Mouse (Mus musculus): Measurements from ENCODE around the gene Tas1r1. TPM values are rescaled to one million over a fixed set of nuclear protein-coding genes. Genes with fewer than 3 reads are reported as not detected.

Tas1r1 gene
- polyA plus RNA-seq, 1 experiment from 2014 or later: 0.77 TPM

GRCm38 (mm10) chr4:152068166-152068724 is 29.9 kb upstream of the Tas1r1 start:
- Histone ChIP-seq H3K4me3 (ENCODE audit: low read length) (no peak overlapping the region), H3K4me1 (ENCODE audit: control insufficient read depth, insufficient read depth, low read length) (no peaks in the 10 kb centered on the region), H3K27ac (ENCODE audit: low read depth, low read length) (no peak overlapping the region), H3K36me3 (ENCODE audit: control insufficient read depth, insufficient read depth, low read length) (no peaks in the 10 kb centered on the region), H3K4me2 (replicated peaks; ENCODE audit: low read depth, low read length) (no peak overlapping the region), H3K27me3 (ENCODE audit: control insufficient read depth, insufficient read depth, low read length) (no peaks in the 10 kb centered on the region), H3K9me3 (ENCODE audit: control insufficient read depth, low read length) (no peaks in the 10 kb centered on the region), H3K9ac (ENCODE audit: low read depth, low read length) (no peak overlapping the region)
- ATAC-seq (ENCODE audit: low FRiP score, low TSS enrichment): no peak
- WGBS: 84% methylated on average over 6 of the region's 6 CpGs

- ATAC-seq (ENCODE audit: low FRiP score, low TSS enrichment): no peak
- Histone ChIP-seq H3K4me2 (replicated peaks; ENCODE audit: low read depth, low read length) (no peak overlapping the region), H3K27ac (ENCODE audit: low read depth, low read length) (no peak overlapping the region)
Measured at GRCm38 (mm10) chr4:152067280-152067679, 28.9 kb upstream of the Tas1r1 start.

DNA sequence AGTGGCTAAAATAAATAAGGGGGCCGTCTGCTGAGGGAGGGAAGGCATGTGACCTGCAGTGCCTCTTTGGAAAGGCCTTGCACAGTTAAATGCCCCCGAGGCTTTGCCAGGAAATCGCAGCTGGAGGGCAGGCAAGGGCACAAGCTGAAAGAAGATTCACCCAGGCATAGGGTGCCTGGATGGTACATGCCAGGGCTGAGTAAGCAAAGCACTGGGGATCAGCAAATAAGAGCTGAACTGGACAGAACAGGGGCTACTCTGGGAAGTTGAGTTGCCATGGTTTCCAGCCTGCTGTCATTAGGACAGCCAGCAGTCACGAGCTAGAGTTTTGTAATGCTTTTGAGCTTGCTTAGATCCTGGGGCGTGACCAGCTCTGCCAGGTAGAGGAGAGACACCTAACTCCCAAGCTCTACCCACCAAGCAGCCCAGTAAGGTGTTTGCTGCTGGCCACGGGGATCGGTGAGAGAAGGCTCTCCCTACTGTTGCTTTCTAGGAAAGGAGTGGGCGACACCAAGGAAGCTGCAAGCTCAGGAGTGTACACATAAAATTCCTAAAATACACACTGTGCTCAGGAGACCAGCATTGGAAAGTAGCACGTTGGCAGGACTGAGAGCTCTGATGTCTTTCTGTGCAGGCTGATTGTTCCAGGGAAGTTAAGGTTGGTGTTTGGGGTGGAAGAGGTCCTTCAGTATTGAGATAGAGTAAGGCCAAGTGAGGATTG is 24.2 kb upstream of the Tas1r1 start:
- Histone ChIP-seq H3K4me1 (ENCODE audit: control insufficient read depth, insufficient read depth, low read length) (no peaks in the 10 kb centered on the region), H3K9me3 (ENCODE audit: control insufficient read depth, low read length) (no peaks in the 10 kb centered on the region), H3K4me3 (ENCODE audit: low read length) (no peak overlapping the region), H3K36me3 (ENCODE audit: control insufficient read depth, insufficient read depth, low read length) (peaks cover 35% of the 10 kb centered on the region), H3K27me3 (ENCODE audit: control insufficient read depth, insufficient read depth, low read length) (no peaks in the 10 kb centered on the region), H3K9ac (ENCODE audit: low read depth, low read length) (no peak overlapping the region), H3K4me2 (replicated peaks; ENCODE audit: low read depth, low read length) (no peak overlapping the region), H3K27ac (ENCODE audit: low read depth, low read length) (no peak overlapping the region)
- no peak for ATAC-seq (ENCODE audit: low FRiP score, low TSS enrichment)
- WGBS: 67% methylated on average over 9 of the region's 9 CpGs

More at GRCm38 (mm10) chr4:152067280-152067679, 28.9 kb upstream of the Tas1r1 start:
- Histone ChIP-seq H3K4me1 (ENCODE audit: control insufficient read depth, insufficient read depth, low read length) (no peaks in the 10 kb centered on the region), H3K9ac (ENCODE audit: low read depth, low read length) (no peak overlapping the region), H3K27me3 (ENCODE audit: control insufficient read depth, insufficient read depth, low read length) (no peaks in the 10 kb centered on the region), H3K4me3 (ENCODE audit: low read length) (no peak overlapping the region), H3K9me3 (ENCODE audit: control insufficient read depth, low read length) (no peaks in the 10 kb centered on the region), H3K36me3 (ENCODE audit: control insufficient read depth, insufficient read depth, low read length) (no peaks in the 10 kb centered on the region)

DNA sequence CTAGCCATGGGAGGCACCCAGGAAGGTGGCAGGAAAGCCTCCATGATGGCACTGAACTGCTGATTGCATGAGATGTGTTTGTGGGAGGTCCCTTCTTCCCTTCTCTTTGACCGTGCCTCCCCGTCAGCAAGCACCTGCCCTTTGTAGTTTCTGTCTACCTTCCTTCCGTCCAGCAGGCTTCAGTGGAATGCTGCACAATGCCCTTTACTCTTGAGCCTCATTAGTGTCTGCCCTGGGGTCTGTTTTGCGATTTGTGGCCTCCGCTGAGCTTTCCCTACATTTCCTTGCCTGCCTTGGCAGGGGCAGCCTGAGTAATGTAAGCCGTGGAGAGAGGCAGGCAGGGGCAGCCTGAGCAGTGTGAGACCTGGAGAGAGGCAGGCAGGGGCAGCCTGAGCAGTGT is 6.2 kb upstream of the Tas1r1 start:
- H3K9me3 ChIP-seq (ENCODE audit: control insufficient read depth, low read length): no peaks in the 10 kb centered on the region
- no peak for ATAC-seq (ENCODE audit: low FRiP score, low TSS enrichment)
- peaks cover 80% of the 10 kb centered on the region for H3K36me3 ChIP-seq (ENCODE audit: control insufficient read depth, insufficient read depth, low read length)
- H3K4me2 ChIP-seq (replicated peaks; ENCODE audit: low read depth, low read length): no peak overlapping the region
- no peak overlapping the region for H3K27ac ChIP-seq (ENCODE audit: low read depth, low read length)
- no peaks in the 10 kb centered on the region for H3K27me3 ChIP-seq (ENCODE audit: control insufficient read depth, insufficient read depth, low read length)
- H3K4me3 ChIP-seq (ENCODE audit: low read length): no peak overlapping the region
- H3K4me1 ChIP-seq (ENCODE audit: control insufficient read depth, insufficient read depth, low read length): peaks cover 14% of the 10 kb centered on the region
- H3K9ac ChIP-seq (ENCODE audit: low read depth, low read length): no peak overlapping the region
- WGBS: 61% methylated on average over 6 of the region's 6 CpGs

- no peak for ATAC-seq (ENCODE audit: low FRiP score, low TSS enrichment)
- Histone ChIP-seq H3K4me1 (ENCODE audit: control insufficient read depth, insufficient read depth, low read length) (peaks cover 14% of the 10 kb centered on the region), H3K27ac (ENCODE audit: low read depth, low read length) (no peak overlapping the region), H3K27me3 (ENCODE audit: control insufficient read depth, insufficient read depth, low read length) (no peaks in the 10 kb centered on the region), H3K4me3 (ENCODE audit: low read length) (no peak overlapping the region), H3K4me2 (replicated peaks; ENCODE audit: low read depth, low read length) (no peak overlapping the region), H3K9ac (ENCODE audit: low read depth, low read length) (no peak overlapping the region), H3K36me3 (ENCODE audit: control insufficient read depth, insufficient read depth, low read length) (peaks cover 69% of the 10 kb centered on the region), H3K9me3 (ENCODE audit: control insufficient read depth, low read length) (no peaks in the 10 kb centered on the region)
- 82% methylated on average over 3 of the region's 3 CpGs for WGBS
Measured at GRCm38 (mm10) chr4:152043171-152043570, 4.8 kb upstream of the Tas1r1 start.

- ATAC-seq (ENCODE audit: low FRiP score, low TSS enrichment): no peak
- no peaks in the 10 kb centered on the region for H3K9me3 ChIP-seq (ENCODE audit: control insufficient read depth, low read length)
- H3K4me3 ChIP-seq (ENCODE audit: low read length): no peak overlapping the region
- peaks cover 58% of the 10 kb centered on the region for H3K36me3 ChIP-seq (ENCODE audit: control insufficient read depth, insufficient read depth, low read length)
- no peaks in the 10 kb centered on the region for H3K27me3 ChIP-seq (ENCODE audit: control insufficient read depth, insufficient read depth, low read length)
- H3K4me2 ChIP-seq (replicated peaks; ENCODE audit: low read depth, low read length): no peak overlapping the region; the same call in 1 of the 2 replicates
- H3K27ac ChIP-seq (ENCODE audit: low read depth, low read length): 0 out of 2 replicates have a peak overlapping the region, but pooled peaks have one; percentile 7
- no peak overlapping the region for H3K9ac ChIP-seq (ENCODE audit: low read depth, low read length)
- H3K4me1 ChIP-seq (ENCODE audit: control insufficient read depth, insufficient read depth, low read length): peaks cover 14% of the 10 kb centered on the region
- WGBS: 70% methylated on average over 22 of the region's 22 CpGs
Measured at GRCm38 (mm10) chr4:152041924-152042641, 3.7 kb upstream of the Tas1r1 start.

DNA sequence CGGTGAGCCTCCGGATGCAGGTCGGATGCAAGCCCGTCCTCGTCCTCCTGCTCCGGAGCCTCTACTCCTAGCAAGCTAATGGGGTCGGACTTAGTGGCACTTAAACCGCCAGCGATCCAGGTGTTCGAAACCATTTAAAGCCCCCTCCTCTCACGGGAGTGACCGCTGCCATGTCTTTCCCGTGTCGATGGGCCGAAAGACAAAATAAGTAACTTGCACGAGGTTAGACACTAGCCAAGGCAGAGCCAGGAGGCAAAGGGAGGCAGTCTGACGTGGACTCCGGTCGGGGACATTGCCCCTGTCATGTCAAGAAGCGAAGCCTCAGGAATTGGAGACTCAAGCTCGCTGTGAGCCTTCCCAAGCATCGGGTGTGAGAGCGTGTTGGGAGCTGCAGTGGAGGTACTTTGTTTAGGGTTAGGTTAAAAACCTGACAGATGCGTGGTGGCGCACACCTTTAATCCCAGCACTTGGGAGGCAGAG is 1.5 kb upstream of the Tas1r1 start:
- Histone ChIP-seq H3K4me1 (ENCODE audit: control insufficient read depth, insufficient read depth, low read length) (peaks cover 14% of the 10 kb centered on the region), H3K9ac (ENCODE audit: low read depth, low read length) (peak overlapping the region; percentile 93), H3K36me3 (ENCODE audit: control insufficient read depth, insufficient read depth, low read length) (peaks cover 39% of the 10 kb centered on the region), H3K27ac (ENCODE audit: low read depth, low read length) (no peak overlapping the region), H3K27me3 (ENCODE audit: control insufficient read depth, insufficient read depth, low read length) (no peaks in the 10 kb centered on the region), H3K4me3 (ENCODE audit: low read length) (peak overlapping the region; percentile 100), H3K4me2 (replicated peaks; ENCODE audit: low read depth, low read length) (peak overlapping the region; percentile 92), H3K9me3 (ENCODE audit: control insufficient read depth, low read length) (no peaks in the 10 kb centered on the region)
- ATAC-seq (ENCODE audit: low FRiP score, low TSS enrichment): no peak
- WGBS: 4% methylated on average over 25 of the region's 25 CpGs

DNA sequence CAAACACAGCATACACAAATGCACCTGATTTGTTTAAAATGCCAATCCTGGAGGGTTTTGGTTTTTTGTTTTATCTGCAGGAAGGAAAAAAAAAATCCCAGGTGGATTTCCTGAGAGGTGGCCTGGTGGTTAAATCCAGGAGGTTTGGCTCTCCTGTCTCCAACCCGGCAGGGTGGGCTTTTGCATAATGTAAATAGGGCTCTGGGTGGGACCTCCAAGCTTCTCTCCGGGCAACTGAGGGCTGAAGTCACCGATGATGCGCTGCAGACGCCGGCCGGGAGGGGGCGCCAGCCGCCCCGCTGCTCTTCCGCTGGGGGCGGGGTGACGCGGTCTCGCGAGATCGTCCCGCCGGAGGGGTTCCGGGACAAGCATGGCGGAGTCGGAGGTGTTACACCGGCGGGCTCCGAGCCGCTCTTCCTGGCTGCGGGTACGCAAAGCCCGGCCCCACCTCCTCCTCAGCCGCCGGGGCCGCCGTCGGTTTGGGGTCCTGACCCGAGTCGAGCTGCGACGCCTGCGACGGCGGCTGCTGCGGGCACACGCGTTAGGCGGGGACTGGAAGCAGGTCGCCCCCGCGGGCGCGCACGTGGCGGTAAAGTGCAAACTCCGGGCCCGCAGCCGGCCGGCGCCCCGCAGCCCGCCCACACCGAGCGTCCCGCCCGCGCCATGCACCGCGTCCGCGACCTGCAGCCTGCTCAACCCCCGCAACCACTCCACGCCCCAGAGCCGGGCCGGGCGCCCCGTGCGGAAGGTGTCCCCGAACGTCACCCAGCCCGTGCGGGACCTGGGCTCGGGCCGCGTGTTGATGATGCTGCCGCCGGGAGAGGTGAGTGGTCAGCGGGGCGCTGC is 840 bp upstream of the Tas1r1 start, which contains the start of gene Nol9:
Gene Nol9 (plus strand): TSS at position 337 of the 846 bp plus-strand sequence.
- ATAC-seq (ENCODE audit: low FRiP score, low TSS enrichment): peak; percentile 90
- peak within 1 kb of the TSS; percentile 92 for H3K4me2 ChIP-seq (replicated peaks; ENCODE audit: low read depth, low read length)
- H3K4me3 ChIP-seq (ENCODE audit: low read length): peak within 1 kb of the TSS; percentile 100
- peak within 1 kb of the TSS; percentile 93 for H3K9ac ChIP-seq (ENCODE audit: low read depth, low read length)
- under 1% methylated on average over 76 of the region's 86 CpGs for WGBS
- peaks cover 14% of the 10 kb centered on the region for H3K4me1 ChIP-seq (ENCODE audit: control insufficient read depth, insufficient read depth, low read length)
- H3K36me3 ChIP-seq (ENCODE audit: control insufficient read depth, insufficient read depth, low read length): peaks cover 32% of the 10 kb centered on the region
- no peaks in the 10 kb centered on the region for H3K27me3 ChIP-seq (ENCODE audit: control insufficient read depth, insufficient read depth, low read length)
- H3K9me3 ChIP-seq (ENCODE audit: control insufficient read depth, low read length): no peaks in the 10 kb centered on the region
- no peak within 1 kb of the TSS for H3K27ac ChIP-seq (ENCODE audit: low read depth, low read length)
